Mouse (Mus musculus) urinary bladder, postnatal 4 days (tissue): ENCODE results near the gene Glyr1.

ENCODE experiments used
- DNase-seq, 2 experiments: peaks; one replicate each; pipeline ENCODE4 v3.0.0; 2021 to 2022; ENCODE audit warnings: low spot score in 2 of 2

Gene Glyr1

DNA sequence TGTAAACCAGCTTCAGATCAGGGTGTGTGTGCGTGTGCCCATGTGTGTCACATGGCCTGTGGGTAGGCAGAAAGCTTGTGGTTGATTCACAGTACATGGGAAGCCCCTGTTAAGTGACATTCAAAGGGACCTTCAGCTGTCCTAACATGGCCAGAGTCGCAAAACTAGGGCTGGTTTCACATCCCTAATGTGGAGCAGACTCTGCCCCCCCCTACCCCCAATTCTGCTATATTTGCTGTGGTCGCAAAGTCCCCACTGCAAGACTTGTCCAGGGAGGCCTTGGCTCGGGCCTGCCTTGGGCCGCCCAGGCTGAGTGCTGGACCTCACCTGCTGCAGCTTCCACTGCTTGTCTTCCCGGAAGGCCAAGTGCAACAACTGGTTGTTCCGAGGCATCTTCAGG is 38.4 kb downstream of the Glyr1 start:
- no peak for DNase-seq

DNA sequence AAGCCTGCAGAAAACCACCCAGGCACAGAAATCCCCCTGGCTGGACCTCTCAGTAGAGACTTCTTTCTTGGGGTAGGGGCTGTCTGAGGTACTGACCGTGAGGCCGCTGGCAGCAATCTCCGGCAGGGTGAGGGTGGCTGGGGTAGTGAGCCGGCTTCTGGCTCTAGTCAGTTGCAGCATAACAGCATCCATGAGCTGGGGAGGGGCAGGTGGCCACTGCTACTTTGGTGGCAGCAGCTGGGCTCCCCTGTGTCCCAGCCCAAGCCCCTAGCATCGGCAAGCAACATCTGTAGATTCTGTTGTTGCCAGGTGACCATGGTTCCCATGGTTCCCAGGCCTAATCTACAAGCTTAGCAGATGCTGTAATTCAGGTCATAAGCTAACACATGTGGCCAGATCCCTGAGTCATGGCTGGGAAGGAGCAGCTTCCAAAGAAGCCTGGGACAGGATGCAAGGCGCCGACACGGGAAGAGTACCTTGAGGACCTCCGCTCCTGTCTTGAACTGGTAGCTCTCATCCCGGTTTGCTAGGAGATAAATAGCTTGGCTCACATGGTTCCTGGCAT is 39.2 kb downstream of the Glyr1 start:
- no peak for DNase-seq

- no peak for DNase-seq
These were observed 41.6 kb downstream of the Glyr1 start for GRCm38 (mm10) chr16:5008076-5008475.

- DNase-seq: no peak
These were observed 42.2 kb downstream of the Glyr1 start for GRCm38 (mm10) chr16:5007492-5007891.

- no peak for DNase-seq
These were observed 42.6 kb downstream of the Glyr1 start, which contains the start of gene Smim22 for GRCm38 (mm10) chr16:5007067-5007466. Gene Smim22 (plus strand): TSS chr16:5007288.

DNA sequence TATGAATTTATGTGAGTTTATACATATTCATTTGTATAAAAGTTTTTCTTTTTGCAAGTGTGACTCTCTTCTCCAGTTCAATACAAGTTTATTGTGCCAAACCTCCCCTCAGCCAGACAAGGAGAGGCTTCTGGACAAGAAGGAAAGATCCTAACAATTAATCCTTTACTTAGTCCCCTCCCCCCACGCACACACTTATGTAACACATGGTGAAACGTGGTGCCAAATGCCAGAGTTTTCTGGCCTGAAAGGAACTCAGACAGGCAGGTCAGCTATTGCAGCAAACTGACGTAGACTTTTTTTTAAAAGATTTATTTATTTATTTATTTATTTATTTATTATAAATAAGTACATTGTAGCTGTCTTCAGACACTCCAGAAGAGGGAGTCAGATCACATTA is 49.1 kb downstream of the Glyr1 start:
- DNase-seq: no peak

DNA sequence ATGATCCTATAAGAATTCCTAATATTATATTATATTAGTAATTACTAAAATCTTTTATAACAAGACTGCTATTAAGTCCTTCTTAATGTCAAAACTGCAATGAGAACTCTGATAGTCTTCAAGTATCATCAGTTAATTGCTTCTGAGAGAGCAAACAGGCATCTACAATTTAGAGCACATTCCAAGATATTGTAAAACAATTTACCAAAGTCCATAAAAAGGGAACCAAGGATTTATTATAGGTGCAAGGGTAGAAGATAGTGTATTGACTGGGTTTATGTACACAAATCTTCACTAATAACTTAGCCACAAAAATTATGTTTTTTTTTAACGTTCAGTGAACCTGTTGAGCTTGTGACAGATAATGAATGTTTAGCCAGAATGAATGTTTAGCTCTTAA is 50.7 kb downstream of the Glyr1 start:
- DNase-seq: no peak

GRCm38 (mm10) chr16:4997553-4997952 is 52.1 kb downstream of the Glyr1 start, which contains the start of gene Sept12:
Gene Sept12 (minus strand): TSS chr16:4997852.
- DNase-seq: no peak

GRCm38 (mm10) chr16:4993276-4993675 is 56.4 kb downstream of the Glyr1 start:
- no peak for DNase-seq

DNA sequence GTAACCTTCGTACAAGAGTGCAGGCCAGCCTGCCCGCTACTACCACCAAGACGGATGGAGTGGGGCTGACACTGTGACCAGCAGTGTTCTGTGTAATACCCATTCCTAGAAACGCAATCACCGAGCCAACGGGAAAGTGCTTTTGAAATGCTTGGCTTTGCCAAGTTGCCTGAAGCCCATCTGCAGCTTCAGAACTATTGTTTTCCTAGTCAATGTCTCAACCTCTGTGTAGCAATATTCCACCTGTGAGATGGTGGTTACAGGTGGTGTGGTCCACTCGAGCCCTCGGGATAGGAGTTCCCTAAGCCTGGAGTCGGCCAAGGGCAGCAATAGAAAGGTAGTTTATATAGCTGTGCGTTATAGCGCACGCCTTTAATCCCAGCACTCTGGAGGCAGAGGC is 64.9 kb downstream of the Glyr1 start:
- no peak for DNase-seq

- no peak for DNase-seq
These were observed 69.8 kb downstream of the Glyr1 start for GRCm38 (mm10) chr16:4979755-4980380.

- no peak for DNase-seq
These were observed 71.2 kb downstream of the Glyr1 start for GRCm38 (mm10) chr16:4978275-4979051.

GRCm38 (mm10) chr16:4976180-4976579 is 73.5 kb downstream of the Glyr1 start:
- no peak for DNase-seq

GRCm38 (mm10) chr16:4974521-4974920 is 75.1 kb downstream of the Glyr1 start:
- no peak for DNase-seq

DNA sequence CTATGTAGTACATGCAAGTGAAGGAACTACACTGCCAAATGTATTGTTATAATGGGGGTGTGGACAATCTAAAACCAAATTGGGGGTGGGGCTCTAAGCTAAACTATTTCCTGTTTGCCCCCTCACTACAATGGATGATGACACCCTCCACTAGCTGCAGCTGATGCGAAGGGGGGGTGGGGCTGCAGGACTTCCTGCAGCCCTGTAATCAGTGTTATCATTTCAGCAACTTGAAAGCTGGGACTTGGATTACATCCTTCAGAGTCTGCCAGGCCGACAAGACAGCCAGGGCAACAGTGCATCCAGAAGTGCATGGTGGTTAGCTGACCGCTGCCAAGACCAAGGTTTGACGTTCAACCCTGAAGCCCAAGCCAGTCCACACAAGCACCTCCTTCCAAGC is 78.0 kb downstream of the Glyr1 start:
- DNase-seq: no peak

- DNase-seq: no peak
These were observed 80.4 kb downstream of the Glyr1 start for GRCm38 (mm10) chr16:4969055-4969843.

GRCm38 (mm10) chr16:4968426-4968825 is 81.2 kb downstream of the Glyr1 start:
- no peak for DNase-seq

- DNase-seq: no peak
These were observed 84.1 kb downstream of the Glyr1 start for GRCm38 (mm10) chr16:4965392-4966129.

GRCm38 (mm10) chr16:4964731-4965391 is 84.8 kb downstream of the Glyr1 start:
- no peak for DNase-seq
